Mouse (Mus musculus) left cerebral cortex, adult 9 months (tissue): ENCODE data around the gene Gm45208.
A peak's percentile ranks its signal among the peaks of the same experiment; 100 is the strongest.
"Not testable (repeated sequence)": the region's sequence is repeated elsewhere in the genome, so short reads cannot be mapped to it uniquely, and the experiment has no call there.

Experiments used
- DNase-seq, 2 experiments: peaks; one replicate each; pipeline ENCODE4 v3.0.0; 2022; ENCODE audit warnings: low spot score in 2 of 2

The Gm45208 gene

DNA sequence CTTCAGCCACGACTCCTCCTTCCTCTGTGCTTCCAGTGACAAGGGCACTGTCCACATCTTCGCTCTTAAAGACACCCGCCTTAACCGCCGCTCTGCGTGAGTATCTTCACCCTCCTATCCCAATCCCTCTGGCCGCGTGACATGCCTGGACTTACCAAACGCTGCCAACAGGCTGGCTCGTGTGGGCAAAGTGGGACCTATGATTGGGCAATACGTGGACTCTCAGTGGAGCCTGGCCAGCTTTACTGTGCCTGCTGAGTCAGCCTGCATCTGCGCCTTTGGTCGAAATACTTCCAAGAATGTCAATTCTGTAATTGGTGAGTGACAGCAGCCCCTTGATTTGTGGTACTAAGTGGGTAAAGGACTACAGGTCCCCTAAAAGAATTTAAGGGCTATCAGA is 5.1 kb downstream of the Gm45208 start:
- DNase-seq: no peak

DNA sequence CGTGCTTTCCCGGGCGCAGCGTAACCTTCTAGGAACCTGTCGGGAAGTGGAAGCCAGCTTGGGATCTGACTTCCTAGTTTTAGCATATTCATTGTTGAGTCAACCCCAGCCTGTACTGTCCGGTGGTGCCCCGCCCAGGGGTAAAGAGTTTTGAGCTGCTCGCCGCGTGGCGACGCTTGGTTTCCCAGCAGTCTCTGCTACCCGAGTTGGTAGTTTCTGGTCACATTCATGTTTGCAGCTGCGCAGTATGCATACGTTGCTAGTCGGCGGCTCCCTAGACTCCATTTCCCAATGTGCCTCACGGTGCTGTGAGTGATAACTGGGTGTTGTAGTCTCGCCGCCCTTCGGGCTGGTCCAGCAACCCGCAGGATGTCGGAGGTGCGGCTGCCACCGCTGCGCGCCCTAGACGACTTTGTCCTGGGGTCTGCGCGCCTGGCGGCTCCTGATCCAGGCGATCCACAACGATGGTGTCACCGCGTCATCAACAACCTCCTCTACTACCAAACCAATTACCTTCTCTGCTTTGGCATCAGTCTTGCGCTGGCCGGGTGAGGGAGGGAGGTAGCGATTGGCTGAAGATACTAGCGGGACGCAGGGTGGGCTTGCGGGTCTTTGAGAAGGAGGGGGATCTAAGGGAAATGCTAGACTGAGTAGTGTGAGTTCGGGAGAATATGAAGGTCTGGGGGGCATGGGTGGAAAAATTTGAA is 6.3 kb downstream of the Gm45208 start, which contains the start of gene Praf2:
TSS of gene Praf2 (plus strand) at position 225 of the 707 bp plus-strand sequence.
- peak; percentile 75 to 86 for DNase-seq

DNA sequence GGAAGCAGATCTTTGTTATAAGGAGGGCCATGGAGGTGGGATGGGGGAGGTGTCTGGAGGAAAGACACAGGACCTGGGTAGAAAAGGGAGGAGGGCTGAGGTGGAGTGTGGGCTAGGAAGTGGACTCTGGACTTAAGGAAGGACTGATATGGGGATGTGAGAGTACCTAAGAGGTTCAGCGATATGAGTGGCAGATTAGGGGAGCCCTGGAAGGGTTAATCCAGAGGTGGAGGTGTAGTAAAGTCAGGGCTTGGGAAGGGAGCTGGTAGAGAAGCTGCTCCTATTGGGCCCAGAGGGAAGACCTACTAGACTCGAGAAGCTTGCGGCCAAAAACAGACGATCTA is 6.8 kb downstream of the Gm45208 start:
- DNase-seq: no peak

DNA sequence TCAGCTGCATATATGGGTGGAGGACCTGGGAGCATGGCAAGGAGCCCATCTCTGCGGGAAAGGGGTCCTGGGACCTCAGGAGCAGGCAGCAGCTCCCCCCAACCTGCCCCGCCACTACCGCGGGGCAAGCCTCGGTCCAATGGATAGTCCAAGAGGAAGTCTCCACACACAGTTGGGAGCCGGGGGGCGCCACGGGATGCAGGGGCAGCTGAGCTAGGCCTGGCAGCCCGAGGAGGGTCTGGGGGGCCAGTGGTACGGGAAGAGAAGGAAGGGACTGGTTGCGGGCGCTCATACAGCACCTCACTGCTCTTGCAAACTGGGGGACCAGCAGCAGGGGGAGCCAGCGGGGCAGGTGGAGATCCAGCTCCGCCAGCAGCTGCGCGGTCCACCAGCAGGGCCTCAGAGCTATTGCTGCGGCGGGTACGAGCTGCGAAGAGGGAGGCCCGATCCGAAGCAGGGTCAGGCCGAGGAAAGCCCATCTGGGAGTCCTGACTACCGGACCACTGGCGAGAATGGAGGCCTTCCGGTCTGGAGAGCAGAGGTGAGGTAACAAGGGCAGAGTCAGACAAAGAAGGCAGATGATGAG is 11.6 kb downstream of the Gm45208 start:
- DNase-seq: peak in 1 of 2 experiments; percentile 41

DNA sequence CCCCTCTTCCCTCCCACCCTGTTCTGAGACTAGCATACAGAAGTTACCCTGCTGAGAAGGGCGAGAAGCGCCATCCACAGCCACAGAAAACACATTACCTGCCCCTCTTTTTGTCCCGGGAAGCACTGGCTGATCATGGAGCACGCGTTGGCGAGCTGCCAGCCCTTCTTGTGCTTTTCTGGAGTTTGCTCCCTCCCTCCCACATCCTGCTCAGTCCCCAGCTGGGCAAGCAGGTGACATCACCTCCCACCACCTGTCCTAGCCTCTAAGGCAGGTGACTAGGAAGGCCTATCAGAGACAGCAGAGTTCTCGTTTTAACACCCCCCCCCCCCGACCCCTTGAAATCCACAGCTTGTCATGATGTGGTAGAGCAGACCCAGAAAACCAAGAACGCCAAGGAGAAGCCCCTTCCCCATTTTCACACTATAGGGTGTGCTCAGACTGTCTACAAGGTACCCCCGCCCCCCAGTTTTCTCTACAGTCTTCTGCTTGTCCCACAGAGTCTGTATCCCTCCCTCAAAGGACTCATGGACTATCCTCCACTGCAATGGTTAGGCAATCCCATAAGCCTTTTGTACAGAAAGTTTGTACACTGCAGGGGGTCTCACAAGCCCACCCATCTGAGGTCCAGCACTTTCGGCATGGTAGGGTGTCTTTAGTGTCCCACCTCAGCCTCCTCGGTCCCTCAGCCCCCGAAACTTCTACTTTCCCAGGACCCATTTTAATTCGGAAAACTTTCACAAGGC is 17.5 kb downstream of the Gm45208 start:
- no peak for DNase-seq

DNA sequence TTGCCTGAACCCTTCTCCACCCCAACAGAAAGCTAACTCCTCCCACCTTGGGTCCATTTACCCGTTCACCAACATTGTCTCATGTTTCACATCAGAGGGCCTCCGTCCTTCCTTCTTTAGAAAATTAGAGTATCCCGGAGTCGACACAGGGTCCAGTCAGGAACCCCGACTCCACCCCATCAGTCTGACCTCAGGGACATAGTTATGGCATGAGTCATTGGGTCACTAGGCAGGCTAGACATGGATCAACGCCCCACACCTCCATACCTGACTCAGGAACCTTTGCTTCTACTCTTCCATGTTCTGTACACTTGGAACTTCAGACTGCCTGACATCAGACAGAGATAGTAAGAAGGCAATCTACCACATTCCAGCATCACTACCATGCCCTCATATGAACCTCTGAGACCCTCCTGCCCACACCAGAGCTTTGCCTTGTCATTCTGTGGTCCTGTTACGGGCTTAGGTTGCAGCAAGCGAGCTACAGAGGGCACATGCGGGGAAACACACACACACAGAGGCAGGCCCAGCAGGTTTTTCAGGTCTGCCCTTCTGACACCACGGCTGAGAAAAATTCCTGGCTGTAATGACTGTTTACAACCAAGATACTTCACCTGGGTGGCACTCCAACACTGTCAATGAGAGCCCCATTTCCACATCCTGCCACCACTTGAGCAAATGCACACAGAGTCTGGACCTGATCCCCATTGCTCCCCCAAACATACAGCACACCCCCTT is 18.2 kb downstream of the Gm45208 start:
- no peak for DNase-seq

DNA sequence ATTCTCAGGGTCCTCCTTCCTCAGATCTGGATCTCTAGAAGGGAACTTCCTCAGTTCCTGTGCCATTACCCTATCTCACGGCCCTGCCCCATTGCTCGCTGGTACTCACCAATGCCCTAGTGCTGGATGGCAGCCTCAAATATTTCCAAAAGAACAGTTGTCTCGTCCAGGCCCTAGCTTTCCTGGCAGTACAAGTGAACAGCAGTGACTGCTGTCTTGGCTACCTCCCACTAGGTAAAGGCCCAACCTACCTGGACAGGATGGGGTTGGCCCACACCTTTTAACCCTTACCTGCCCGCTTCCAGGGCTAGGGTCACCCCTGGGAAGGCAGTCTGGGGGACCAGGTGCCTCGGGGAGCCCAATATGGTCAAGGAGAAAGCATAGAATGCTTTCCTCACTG is 19.1 kb downstream of the Gm45208 start:
- no peak for DNase-seq

DNA sequence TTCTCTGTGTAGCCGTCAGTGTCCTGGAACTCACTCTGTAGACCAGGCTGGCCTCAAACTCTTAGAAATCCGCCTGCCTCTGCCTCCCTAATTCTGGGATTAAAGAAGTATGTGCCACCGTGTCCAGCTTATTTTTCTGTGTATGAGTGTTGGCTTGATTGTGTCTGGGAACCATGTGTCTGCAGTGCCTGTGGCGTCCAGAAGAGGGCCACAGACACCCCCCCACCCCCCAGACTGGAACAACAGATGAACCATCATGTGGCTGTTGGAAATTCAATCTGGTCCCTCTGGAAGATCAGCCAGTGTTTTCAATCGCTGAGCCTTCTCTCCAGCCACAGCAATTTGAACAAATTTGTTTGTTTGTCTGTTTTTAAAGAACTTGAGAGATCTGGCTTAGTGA is 21.4 kb downstream of the Gm45208 start:
- DNase-seq: no peak

DNA sequence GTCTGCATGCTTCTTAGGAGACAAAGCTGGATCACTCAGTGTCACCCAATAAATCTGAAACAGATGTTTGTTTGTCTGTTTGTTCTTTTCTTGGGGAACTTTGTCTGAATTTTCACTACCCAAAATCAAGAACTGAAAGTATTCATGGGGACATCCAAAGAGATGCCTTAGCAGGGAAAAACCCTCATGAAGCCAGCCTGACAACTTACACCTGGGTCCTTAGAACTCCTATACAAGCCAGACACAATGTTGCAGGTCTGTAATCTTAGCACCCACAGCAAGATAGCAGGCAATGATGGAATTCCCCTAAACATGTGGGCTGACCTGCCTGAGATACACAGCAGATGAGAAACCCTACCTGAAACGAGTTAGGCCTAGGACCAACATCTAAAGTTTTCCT is 22.9 kb downstream of the Gm45208 start:
- no peak for DNase-seq

DNA sequence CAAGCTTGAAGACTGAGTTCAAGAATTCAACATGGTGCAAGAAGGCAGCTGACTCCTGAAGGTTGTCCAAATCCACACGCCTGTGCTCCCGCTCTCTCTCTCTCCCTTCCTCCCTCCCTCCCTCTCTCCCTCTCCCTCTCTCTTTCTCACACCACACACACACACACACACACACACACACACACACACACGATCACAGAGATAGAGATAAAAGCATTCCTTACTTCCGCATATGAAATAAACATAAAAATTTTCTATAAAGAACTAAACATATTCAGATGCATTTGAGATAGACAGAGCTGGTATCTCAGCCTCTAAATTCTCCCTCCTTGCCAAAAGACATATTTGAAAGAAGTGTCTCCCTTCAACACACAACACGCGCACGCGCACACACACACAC is 23.4 kb downstream of the Gm45208 start:
- no peak for DNase-seq

DNA sequence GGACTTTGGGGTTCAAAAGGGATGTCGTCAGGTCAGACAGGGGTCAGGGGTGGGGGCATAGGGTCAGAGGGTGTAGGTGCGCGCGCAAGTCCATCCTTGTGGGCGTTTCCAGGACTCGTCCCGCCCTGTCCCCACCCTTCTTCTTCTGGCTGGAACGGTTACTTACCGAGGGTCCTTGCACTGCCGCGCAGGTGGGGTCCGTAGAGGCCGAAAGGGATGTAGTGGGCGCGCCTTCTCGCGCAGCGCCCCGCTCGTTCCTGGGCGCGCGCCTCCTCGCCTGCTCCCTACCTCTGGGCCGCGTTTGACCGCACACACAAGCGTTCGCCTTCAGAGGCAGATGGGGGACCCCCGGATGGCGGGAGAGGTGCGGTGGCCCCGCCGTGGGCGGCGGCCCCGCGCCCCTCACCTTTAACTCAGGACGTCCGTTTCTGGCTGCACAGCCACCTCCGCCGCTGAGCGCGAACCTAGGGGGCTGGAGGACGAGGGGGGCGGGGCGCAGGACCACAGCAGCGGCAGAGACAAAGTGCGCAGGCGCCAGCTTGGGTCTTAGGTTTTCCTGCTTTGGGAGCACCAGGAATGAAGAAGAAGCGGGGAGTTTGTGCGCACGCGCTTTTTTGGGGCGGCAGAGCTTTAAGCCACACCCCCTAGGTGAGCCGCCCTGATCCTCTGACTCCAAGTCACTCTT is 28.5 kb downstream of the Gm45208 start, which contains the start of gene Ccdc120:
TSS of gene Ccdc120 (minus strand) at position 474 of the 685 bp plus-strand sequence.
- DNase-seq: peak in 1 of 2 experiments; percentile 70

DNA sequence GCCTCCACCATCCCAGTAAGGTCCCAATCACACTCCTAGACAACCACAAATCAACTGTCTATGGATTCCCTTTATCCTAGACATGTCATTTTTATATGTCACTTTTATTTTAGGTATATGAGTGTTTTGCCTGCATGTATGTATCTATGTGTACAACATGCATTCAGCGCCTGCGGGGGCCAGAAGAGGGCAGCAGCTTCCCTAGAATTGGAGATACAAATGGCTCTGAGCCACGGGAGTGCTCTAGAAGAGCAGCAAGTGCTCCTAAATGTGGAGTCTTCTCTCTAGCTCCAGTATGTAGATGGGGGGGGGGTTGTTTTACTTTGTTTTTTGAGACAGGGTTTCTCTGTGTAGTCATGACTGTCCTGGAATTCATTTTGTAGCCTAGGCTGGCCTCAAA is 31.6 kb downstream of the Gm45208 start:
- DNase-seq: not testable (repeated sequence)

DNA sequence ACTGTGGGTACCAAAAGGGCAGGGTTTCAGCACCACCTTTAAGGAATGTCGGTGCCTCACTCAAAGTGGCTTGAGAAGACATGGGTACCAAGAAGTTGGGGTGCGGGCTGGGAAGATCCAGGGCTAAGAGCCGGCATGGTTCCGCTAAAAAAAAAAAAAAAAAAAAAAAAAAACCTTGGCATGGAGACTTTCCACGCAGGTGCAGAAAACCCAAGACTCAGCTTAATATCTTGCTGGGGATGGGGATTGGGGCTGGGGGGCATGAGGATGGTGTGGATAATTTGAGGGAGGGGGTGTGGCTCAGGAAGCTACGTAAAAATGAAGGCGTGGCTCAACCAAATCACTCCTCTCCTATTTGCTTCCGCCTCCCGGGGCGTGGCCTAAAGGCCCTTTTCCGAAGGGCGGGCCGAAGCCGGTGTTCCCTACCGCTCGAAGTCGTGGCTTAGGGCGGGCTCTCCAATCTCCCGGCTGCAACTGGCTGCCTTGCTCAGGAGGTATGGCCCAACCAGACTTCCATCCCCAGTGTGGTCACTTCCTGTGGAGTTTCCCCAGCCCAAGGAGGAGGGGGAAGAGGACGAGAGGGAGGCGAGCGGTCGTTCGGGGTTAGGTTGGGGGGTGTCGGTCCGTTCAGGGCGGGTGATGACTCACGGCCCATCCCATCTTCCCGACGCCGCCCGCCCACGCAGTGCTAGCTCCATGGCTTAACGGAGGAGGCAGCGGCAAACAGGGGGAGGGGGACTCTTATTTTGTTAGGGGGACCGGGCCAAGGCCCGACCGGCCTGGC is 40.3 kb downstream of the Gm45208 start, which contains the start of gene Tfe3:
TSS of gene Tfe3 (plus strand) at position 424 of the 784 bp plus-strand sequence.
- DNase-seq: peak; percentile 90 to 93

DNA sequence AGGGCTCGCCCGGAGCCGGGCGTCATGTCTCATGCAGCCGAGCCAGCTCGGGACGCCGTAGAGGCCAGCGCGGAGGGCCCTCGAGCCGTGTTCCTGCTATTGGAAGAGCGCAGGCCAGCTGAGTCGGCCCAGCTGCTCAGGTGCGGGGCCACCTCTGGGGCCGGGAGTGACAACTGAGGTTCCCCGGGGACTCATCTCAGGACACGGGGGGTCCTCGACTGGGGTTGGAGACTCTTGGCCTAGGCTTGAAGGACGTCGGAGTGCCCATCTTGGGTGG is 40.8 kb downstream of the Gm45208 start:
- DNase-seq: no peak

DNA sequence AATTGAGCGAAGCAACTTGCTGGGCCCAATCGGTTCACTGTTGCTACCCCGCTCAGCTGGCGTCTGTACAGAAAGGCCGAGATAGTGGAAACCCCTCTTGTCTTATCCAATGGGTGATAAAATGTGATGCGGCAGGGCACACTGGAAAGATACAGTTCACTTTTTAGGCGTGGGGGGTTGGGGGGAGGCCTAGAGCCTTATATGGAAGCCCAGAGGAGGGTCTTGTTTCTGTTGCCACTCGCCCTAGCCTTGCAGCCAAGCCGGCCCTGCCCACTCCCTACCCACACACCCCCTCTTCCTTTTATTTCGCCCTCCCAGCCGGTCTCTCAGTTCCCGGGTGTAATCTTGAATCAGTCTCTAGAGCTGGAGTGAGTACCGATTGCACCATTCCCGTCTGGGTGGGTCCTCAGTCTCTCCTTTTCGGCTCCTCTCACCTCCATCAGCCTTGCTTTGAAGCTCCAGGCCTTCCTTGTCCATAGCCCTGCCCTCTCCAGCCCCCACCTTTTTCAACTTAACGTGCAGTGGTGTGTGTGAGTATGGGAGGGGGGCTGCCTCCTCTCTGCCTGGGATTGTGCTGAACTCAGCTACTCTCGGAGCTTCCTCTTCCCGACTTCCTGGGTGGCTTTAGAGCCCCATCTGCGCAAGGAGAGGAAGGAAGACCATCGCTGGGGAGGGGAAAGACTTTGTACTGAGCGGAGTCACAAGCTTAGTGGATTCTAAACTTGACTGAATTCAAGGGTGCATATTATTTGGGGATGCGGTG is 41.8 kb downstream of the Gm45208 start:
- peak in 1 of 2 experiments; percentile 28 for DNase-seq

DNA sequence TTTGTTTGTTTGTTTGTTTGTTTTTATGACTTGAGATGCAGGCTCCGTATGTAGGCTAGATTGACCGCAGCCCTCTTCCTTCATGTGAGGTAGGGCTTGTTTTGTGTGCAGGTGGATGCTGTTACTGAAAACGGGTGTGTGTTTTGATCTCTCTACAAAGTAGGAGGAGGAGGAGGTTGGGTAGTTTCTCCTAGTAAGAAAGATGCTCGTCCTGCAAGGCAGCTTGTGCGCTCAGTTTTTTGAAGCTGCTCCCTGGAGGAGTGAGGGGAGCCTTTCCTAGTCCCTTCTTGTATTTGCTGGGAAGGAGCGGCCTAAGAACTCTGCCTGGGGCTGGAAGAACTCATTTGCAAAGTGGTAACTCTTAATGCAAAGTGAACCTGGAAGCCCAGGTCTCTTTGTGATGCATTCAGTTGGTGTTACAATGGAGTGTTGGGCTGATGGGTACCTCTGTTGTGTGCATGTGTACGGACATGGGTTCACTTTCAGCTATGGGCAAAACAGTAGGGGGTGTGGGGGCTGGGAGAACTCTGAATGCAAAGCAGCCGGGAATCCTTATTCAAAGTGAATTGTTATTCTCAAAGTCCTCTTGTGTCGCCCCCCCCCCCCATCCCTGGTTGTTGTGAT is 42.7 kb downstream of the Gm45208 start:
- no peak for DNase-seq

DNA sequence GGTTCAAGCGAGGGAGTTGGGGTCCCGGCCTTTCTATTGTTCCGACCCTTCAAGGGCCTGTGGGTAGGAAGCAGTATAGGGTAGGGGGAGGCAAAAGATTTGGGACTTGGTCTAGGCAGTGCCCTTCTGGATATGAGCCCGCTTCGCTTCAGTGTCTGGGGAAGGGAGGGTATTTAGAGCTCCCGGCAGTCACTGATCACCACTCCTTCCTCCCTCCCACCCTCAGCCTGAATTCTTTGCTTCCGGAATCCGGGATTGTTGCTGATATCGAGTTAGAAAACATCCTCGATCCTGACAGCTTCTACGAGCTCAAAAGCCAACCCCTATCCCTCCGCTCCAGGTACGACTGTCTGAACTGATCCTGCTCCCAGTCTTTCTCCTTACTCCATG is 43.2 kb downstream of the Gm45208 start:
- DNase-seq: no peak

DNA sequence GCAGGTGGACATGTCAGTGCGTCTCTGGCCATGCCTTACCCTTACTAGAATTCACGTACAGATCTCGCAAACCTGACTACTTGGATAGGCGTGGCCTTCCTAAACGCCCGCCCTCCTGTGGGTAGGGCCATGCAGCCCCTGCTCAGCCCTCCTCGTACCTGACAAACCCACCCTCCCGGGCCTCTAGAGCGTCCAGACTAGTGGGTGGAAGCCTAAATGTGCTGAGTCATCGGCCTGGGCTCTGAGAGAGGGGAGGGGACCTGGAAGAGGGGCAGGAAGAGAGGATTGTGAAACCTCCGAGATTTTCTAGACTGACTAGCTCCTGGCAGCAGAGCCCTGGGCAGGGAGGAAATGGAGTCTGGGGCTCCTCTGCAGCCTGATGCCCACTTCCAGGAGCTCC is 43.7 kb downstream of the Gm45208 start:
- DNase-seq: peak in 1 of 2 experiments; percentile 46

DNA sequence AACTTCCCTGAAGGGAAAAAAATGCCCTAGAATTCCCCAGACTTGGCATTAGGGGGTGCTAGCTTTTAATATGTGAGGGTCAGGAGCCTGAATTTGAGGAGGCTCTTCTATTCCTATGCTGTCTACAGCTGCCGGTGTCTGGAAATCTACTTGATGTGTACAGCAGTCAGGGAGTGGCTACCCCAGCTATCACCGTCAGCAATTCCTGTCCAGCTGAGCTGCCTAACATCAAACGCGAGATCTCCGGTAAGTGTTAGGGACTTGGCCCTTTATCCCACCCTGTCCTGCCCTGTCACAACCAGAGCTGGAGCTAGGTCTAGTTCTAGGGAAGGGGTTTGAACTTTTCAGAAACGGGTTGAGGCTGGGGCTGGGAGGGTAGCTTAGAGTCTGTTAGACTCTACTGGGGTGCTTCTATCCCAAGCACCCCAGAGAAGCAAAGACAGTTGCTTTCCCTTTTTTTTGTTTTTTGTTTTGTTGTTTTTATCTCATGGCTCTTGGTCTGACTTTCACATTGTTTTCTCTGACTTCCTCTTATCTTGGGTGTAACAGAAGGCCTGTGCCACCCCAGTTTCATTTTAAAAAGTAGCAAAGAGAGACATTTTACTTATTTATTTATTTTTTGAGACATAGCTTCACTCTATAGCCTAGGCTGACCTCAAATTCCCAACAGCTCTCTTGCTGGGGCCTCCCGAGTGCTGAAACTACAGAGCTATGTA is 47.4 kb downstream of the Gm45208 start:
- no peak for DNase-seq
